Mouse (Mus musculus): ENCODE measurements around the gene St6gal1.
A peak's percentile ranks its signal among the peaks of the same experiment; 100 is the strongest.

St6gal1 gene

DNA sequence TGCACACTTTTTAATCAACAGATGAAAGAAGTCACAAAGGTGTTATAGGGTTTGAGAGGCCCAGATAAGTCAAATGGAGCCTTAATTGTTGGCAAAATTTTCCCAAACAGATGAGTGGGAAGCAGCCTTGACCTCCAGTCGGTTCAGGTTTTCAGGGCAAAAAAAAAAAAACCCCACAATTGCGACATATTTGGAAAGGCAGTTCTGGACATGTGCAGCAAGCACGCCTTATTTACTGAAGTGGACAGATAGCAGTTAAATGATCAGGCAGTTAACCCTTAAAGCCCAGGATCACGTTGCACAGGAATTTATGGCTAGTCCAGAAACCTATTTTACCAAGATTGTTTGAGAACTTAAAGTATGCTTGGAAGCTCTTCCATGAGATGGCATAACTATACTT is 112.8 kb downstream of the St6gal1 start:
- no peak for DNase-seq (ENCODE audit: low spot score)

DNA sequence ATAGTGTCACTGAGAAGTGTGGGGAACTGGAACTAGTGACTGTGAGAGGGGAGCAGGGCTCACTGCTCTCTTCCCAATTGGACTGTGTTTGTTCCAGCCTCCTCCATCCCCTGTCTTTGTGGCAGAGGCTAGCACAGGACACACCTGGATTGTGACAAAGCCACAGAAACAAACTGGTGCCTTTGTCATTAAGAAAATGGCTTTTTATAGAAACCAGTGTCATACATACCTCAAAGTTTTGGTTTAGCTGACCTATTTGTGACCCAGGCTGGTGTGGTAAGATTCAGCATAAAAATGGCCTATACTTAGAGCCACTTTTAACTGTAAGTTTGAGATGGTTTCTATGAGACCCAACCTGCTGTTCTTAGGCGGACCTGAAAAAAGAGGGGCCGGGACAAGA is 116.7 kb downstream of the St6gal1 start:
- no peak for DNase-seq (ENCODE audit: low spot score)

DNA sequence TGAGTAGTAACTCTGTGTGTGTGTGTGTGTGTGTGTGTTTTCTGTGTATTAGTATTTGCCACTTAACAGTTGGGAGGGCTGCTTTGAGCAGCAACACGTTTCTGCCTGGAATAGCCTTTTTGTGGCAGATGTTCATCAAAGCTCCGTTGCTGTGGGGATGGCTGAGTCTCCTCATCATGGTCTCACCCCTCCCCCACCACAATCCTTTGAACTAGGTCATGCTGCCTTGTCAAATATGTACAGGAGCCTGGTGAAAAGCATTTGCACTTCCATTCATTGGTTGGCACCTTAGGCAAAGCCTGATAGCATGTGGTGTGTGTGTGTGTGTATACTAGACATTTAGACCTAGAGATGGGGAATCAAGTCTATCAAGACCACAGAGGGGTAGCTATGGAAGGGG is 126.3 kb downstream of the St6gal1 start:
- no peak for DNase-seq (ENCODE audit: low spot score)

DNA sequence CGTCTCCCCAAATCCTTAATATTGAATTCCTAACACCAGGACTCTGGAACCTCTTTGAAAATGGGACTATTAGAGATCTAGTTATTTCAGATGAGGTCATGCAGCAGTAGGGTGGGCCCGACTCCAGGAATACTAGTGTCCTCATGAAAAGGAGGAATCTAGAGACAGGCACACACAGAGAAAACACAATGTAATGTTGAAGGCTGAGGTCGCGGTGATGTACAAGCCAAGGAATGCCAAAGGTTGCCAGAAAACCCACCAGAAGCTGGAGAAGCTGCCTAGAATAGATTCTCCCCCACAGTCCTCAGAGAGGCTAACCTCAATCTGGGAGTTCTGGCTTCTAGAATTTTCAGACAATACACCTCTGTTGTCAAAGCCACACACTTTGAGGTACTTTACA is 136.5 kb downstream of the St6gal1 start:
- no peak for DNase-seq (ENCODE audit: low spot score)

DNA sequence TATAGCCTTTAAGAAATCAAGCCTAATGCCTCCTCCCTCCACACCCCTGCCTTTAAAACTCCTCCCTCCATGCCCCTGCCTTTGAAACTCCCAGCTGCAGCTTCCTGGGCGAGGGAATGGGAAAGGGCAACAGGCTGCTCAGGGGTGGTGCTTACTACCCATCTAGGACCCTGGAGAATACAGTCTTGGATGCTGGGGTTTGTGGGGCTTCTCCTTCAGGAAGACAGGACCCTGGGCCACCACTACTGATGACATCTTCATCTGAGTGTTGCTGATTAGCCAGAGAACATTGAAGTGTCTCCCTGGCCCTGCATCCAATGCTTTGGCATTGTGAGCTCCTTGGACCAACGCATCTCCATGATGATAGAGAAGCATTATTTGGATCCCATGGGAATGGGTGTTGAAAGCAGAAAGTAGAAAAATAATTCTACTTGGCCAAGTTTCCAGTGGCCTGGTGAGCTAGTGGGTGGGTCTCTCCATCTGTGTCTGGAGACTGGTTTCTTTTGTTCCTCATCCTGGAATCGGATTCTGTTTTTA is 137.0 kb downstream of the St6gal1 start:
- no peak for DNase-seq (ENCODE audit: low spot score)

DNA sequence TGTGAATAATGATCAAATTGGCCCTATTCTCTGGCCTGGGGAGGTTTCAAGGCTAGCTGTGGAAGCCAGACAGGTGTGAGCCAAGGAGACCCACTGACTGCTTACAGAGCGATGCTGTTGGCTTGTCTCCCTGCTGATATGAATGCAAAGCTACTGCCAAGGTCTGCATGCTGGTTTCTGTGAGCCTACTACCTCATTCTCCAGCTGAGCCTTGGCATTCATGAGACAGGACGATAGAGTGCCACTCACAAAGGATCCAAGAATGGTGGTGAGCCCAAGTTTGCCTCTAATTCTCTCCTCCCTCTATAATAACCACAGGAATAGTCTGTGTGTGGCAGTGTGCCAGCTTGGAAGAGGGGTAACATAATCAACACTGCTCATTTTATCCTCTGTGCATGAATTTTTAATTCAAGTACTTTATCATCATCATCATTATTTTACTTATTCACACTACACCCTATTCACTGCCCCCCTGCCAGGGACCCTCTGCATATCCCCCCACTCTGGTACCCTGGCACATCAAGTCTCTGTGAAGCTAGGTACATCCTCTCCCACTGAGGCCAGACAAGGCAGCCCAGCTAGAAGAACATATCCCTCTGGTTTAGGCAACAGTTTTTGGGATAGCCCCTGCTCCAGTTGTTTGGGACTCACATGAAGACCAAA is 139.9 kb downstream of the St6gal1 start:
- no peak for DNase-seq (ENCODE audit: low spot score)

DNA sequence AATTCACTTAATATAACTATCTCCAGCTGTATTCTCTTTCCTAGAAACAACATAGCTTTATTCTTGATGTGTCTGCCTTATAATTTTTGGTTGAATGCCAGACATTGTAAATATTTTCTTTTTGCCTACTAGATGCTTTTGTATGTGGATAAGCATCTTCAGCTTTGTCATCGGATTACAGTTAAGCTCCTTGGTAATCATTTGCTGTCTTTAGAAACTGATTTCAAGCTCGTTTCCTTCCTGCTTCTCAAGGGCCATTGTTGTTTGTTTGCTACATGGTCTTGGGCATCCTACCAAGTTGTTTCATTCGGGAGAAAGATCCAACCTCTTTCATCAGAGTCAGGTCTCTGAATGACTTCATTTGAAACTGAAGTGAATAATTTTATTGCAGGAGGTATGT is 144.6 kb downstream of the St6gal1 start:
- DNase-seq (ENCODE audit: low spot score) = no peak

DNA sequence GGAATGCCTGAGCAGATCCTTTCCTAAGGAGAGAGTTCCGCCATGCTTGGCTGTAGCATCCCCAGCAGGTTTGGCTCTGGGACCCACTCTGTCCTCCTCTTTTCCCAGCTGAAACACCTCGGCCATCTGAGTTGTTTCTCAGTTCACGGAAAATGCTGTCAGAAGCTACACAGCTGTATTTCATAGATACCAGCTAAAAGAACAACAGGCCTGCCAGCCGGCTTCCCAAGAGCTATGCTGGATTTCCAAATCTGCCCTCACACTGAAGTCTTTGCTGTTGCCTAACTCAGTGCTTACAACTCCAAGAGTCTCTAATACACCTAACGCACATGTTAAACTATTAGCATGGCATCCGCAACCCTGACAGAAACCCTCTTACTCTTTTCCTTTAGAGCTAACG is 146.2 kb downstream of the St6gal1 start:
- DNase-seq (ENCODE audit: low spot score) = no peak

DNA sequence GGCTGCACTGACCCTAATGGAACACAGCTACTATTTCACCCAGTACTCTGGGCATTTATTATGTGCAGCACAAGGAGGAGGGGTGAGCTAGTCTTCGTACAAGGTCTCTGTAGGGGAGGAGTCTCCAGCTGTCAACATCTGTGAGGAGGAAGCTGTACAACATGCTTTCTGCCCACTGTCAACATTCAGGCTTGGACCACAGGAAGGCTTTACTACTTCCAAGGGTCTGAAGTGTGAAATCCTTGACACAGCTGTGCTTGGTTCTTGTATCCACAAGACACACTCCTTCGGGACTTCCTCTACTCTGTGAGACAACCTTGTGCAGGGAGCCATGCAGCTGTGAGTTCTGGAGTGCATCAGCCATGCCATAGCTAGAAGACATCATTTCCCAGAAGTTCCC is 147.8 kb downstream of the St6gal1 start:
- no peak for DNase-seq (ENCODE audit: low spot score)

DNA sequence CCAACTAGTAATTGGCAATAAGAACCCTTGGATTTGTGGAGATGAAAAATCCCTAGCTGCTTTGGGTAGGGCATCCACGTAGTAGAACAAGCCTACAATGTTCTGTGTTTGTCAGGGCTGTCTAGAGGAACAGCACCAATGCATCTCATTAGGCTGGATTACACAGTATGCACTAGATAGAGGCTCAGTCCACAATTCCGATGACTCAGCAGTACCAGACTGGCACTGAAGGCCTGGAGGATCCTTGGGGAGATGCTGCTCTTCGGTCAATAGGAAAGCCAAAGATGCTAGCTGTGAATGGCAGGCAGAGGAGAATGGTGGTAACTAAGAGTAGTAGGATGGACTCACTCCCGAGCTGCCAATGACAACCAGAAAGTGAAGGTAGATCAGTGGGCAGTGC is 149.5 kb downstream of the St6gal1 start:
- DNase-seq (ENCODE audit: low spot score) = no peak

DNA sequence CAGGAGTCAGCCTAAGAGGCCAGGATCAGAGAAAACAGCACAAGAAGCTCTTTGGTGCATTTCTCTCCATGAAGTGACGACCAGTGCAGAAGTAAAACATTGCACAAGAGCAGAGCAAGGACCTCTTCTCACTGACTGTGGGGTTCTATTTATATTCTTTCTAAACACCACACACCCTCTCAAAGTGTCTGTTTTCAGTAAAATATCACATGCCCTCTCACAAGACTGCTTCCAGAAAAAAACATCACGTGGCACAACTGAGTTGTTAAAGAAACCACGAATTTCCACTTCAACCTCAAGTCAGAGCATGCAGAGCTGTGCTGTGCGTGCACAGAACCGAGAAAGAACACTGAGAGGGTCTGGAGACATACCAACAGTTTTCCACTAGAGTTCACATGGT is 150.4 kb downstream of the St6gal1 start:
- no peak for DNase-seq (ENCODE audit: low spot score)

DNA sequence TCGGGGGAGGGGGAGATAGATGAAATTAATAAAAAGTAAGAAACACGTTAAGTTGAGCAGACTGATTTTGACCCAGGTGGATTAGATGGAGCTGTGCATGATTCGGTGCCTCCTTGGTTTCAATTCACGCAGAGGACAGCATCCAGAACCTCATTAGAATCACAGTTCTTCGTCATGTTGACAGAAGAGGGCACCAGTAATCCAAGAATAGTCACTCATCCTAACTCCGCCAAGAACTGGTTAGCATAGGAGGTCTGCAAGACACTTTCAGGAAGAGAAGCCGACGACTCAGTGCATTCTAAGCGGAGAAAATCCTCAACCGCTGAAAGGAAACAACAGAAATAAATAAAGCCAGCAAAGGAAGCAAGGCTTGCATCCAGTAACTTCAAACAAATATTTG is 151.6 kb downstream of the St6gal1 start:
- no peak for DNase-seq (ENCODE audit: low spot score)

DNA sequence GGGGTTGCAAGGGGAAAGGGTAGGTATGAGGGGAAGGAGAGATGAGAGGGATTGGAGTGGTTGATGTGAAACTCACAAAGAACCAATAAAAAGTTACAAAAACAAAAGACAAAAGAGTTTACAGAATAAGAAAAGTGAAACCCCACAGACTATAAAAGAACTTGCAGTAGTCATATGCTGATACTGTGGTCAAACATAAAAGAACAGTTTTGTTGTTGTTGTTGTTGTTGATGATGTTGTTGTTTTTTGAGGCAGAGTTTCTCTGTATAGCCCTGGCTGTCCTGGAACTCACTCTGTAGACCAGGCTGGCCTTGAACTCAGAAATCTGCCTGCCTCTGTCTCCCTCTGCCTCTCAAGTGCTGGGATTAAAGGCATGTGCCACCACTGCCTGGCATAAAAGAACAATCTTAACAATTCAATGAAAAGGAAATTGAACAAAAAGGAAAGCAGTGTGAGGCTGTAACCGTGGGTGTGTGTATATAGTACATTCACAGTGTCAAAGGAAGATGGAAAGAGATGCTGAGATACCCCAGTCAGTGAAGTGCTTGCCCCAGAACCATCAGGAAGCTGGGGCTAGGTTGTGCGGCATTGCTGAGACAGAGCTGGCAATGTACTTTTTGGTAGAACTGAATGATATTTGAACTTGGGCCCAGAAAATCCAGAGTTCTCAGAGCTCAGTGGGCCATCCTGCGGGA is 155.1 kb downstream of the St6gal1 start:
- no peak for DNase-seq (ENCODE audit: low spot score)

DNA sequence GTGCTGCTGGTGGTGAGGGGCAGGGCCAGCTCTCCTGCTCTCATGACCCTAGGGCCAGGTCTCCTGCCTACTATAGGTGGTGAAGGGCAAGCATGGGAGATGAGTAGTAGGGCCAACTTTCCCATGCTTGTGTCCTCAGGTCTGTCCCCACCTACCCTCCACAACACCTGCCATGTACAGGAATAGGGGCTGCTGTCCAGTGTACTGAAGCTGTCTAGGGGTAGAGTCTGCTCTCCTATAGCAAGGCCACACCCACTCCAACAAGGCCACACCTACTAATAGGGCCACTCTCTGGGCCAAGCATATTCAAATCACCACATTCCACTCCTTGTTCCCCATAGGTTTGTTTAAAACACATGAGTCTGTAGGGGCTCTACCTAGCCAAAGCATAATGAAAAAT is 159.8 kb downstream of the St6gal1 start:
- DNase-seq (ENCODE audit: low spot score) = no peak

DNA sequence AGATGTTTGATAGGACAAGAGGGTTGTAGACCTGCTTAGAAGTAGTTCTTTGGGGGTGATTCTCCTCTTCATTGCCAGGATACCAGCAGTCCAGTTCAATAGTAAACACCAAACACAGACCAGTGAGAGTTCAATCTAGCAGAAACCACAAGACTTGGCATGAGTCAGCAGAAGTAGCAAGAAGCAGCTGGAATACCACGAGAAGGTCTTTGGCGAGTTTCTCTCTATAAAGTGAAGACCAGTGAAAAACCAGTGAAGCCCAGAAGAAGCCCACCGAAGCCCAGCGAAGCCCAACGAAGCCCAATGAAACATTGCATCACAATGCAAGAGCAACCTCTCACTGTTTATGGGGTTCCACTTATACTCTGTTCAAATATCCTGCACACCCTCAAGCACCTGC is 173.4 kb downstream of the St6gal1 start:
- DNase-seq (ENCODE audit: low spot score) = no peak

DNA sequence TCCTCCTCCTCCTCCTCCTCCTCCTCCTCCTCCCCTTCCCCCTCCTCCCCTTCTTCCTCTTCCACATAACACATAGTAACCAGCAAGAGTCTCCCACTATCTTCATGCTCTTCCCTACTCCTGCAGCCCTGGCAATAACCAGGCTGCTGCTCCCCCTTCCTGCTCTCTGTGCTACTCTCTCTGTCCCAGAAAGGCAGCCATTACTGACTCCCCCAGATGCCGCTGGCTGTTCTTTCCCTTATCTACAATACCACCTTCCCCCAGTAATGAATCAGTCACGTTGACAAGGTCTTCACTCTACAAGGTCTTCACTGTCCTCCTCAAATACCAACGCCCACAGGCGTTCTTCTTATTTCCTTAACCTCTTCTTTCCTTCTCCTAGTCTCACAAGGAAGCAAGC is 176.9 kb downstream of the St6gal1 start:
- no peak for DNase-seq (ENCODE audit: low spot score)

DNA sequence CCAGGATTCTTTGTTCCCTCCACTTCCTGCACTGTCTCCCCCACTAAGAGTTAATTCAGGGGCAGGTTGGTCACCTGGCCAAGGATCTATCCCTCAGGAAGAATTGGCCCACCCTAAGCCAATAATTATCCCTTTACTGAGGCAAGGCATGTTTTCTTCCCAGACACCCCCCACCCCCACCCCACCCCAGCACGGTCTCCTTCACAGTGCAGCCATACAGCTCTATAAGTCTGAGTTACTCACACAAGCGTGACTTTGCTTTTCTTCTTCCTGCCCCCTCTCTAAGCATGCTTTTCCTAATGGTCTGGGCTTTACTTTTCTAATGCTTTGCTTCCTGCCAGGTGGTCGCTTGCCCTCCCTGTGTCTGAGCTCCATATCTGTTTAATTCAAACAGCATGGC is 177.4 kb downstream of the St6gal1 start:
- no peak for DNase-seq (ENCODE audit: low spot score)

DNA sequence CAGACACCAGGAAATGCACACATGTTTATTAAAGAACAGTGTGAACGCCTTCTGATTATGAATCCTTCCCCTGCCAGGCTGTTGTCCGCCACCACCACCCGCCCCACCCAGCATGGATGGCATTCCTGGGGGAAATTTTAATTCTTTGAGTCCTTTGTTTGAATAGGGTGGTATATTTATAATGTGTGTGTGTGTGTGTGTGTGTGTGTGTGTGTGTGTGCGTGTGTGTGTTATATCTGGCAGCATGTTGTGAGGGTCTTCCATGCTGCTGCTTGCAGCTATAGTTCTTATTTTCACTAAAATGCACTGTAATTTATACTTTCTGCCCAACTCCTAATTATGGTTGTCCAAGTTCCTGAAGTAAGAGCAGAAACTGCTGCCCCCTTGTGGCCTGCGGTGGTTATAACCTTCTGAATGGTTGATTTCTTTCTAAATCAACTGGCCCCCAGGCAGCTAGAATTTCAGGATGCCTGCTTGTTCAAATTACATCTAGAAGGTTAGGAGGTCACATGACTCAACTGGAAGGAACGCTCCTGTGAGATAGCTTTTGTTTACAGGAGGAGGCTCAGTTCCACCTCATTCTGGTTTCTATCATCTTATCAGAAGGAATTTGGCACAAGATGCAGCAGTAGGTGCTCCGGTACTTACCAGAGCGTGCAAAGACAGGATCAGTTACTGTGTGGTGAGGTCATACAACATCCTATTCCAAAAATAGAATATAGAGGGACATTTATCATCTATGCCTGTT is 178.6 kb downstream of the St6gal1 start:
- peak; percentile 58 for DNase-seq (ENCODE audit: low spot score)

All from ovary, postnatal 10 days (tissue).